Mouse (Mus musculus) hindbrain, embryonic 16.5 days (tissue): ENCODE measurements around the gene Odf2l. TPM values are rescaled to one million over a fixed set of nuclear protein-coding genes. Genes with fewer than 3 reads are reported as not detected.

Experiments
- ATAC-seq: fragments of 200-750 bp; cut with Nextera tagmentation; 2 replicates; pipeline ENCODE4 v1.8.0; 2017; ENCODE audit warnings: moderate TSS enrichment, moderate library complexity
- H3K27ac ChIP-seq: fragments of 300-500 bp; sonication (generic); 2 replicates; pipeline ENCODE4 v1.5.1; 2014; ENCODE audit warnings: low read depth, mild to moderate bottlenecking, control low read depth, low read length, moderate library complexity
- H3K27me3 ChIP-seq: fragments of 300-500 bp; sonication (generic); replicated peaks from 2 replicates; pipeline ENCODE4 v1.6.1; 2014; ENCODE audit warnings: low read length; ENCODE audit not compliant: control insufficient read depth, insufficient read depth
- H3K36me3 ChIP-seq: fragments of 300-500 bp; sonication (generic); 2 replicates; pipeline ENCODE4 v1.6.1; 2014; ENCODE audit warnings: mild to moderate bottlenecking, low read length, moderate library complexity, mixed read lengths; ENCODE audit not compliant: control insufficient read depth, insufficient read depth
- H3K4me1 ChIP-seq: fragments of 300-500 bp; sonication (generic); 2 replicates; pipeline ENCODE4 v1.6.1; 2014; ENCODE audit warnings: low read depth, low read length; ENCODE audit not compliant: control insufficient read depth, insufficient read depth
- H3K4me2 ChIP-seq: fragments of 300-500 bp; sonication (generic); 2 replicates; pipeline ENCODE4 v1.6.1; 2014; ENCODE audit warnings: mild to moderate bottlenecking, low read length, control low read depth, moderate library complexity
- H3K4me3 ChIP-seq: fragments of 300-500 bp; sonication (generic); 2 replicates; pipeline ENCODE4 v1.5.1; 2014; ENCODE audit warnings: mild to moderate bottlenecking, low read length, control low read depth, moderate library complexity
- H3K9ac ChIP-seq: fragments of 300-500 bp; sonication (generic); 2 replicates; pipeline ENCODE4 v1.6.1; 2014; ENCODE audit warnings: low read depth, mild to moderate bottlenecking, control low read depth, low read length, moderate library complexity
- H3K9me3 ChIP-seq: fragments of 300-500 bp; sonication (generic); 2 replicates; pipeline ENCODE4 v1.6.1; 2014; ENCODE audit warnings: mild to moderate bottlenecking, low read length, moderate library complexity; ENCODE audit not compliant: control insufficient read depth
- WGBS: fragments of 180-500 bp; shearing (Covaris S2); extraction: QIAGEN DNeasy Blood & Tissue Kit; methylation state at CpG from one replicate; pipeline ENCODE4 v1.1.7; 2014; 5-methylcytosine and 5-hydroxymethylcytosine counted together
- polyA plus RNA-seq: library from polyadenylated mRNA; unstranded; fragments of >200 nt; fragmentation: Nextera tagmentation; extraction: Ambion mirVana; gene quantifications from 2 replicates; pipeline ENCODE4 v1.2.1, GENCODE M21; 2015

The Odf2l gene
- polyA plus RNA-seq: 10.5 TPM in 2 replicates

DNA sequence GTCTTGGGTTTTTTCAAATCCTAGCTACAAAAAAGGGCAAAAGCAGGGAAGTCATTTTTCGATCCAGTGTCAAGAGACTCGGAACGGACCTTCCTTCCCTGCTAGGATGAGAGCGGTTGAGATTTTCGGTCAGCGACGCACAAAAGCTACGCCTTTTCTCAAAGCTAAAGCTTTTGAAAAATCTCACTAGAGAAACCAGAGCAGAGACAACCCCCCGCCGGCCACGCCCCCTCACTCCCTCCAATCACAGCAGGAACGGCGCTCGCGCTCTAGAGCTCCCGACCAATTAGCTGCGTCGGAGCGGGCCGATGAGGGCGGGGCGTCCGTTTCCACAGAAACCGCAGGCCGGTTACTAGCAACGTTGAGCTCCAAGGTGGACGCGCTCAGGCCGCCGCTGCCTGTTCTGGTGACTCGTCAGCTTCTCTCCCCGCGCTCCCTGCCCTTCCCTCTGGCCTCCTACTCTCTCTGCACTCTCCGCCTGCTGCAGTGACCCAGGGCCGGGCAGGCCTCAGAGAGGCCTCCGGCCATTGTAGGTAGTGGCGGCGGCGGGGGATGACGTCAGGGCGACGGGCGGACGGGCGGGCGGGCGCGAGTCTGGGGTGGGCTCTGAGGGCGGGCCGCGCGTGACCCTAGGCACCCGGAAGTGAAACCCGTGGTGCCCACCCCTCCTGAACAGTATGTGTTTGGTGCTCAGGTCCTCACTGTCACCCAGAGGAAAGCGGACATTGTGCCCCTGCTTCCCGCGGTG lies at the start of gene Odf2l:
Odf2l (plus strand) TSS at position 335 of the 748 bp plus-strand sequence.
- Histone ChIP-seq H3K36me3 (no peaks in the 10 kb centered on the region), H3K4me1 (peaks cover 13% of the 10 kb centered on the region), H3K27me3 (no peaks in the 10 kb centered on the region), H3K27ac (peak within 1 kb of the TSS; percentile 99), H3K4me3 (peak within 1 kb of the TSS; percentile 86), H3K9me3 (no peaks in the 10 kb centered on the region), H3K4me2 (peak within 1 kb of the TSS; percentile 87), H3K9ac (peak within 1 kb of the TSS; percentile 96)
- peak; percentile 99 for ATAC-seq
- WGBS: 1% methylated on average over 55 of the region's 57 CpGs

DNA sequence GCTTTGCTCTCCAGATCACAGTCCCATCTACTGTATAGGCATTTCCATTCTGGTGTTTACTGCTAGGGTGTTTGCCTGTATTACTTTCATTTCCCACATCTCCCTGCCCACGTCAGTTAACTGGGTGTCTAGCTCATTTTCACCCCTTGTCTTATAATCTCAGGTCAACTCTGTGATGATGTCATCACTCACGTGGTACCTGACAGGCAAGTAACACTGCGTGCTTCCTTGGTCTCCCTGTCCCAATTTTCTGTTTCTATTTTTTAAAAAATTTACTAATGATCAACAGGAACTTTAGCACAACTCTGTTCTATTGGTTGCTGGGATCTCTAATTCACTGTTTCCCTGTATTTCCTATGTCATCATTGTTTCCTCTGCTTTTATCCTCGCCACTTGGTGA lies 49.4 kb upstream of the Odf2l start:
- Histone ChIP-seq H3K36me3 (no peaks in the 10 kb centered on the region), H3K4me1 (no peaks in the 10 kb centered on the region), H3K27ac (no peak overlapping the region), H3K9ac (no peak overlapping the region), H3K4me3 (no peak overlapping the region), H3K27me3 (no peaks in the 10 kb centered on the region), H3K9me3 (no peaks in the 10 kb centered on the region), H3K4me2 (no peak overlapping the region)
- no peak for ATAC-seq
- 86% methylated on average over 4 of the region's 4 CpGs for WGBS

- Histone ChIP-seq H3K27ac (no peak overlapping the region), H3K4me1 (no peaks in the 10 kb centered on the region), H3K27me3 (no peaks in the 10 kb centered on the region), H3K9ac (no peak overlapping the region), H3K4me3 (no peak overlapping the region), H3K4me2 (no peak overlapping the region), H3K9me3 (no peaks in the 10 kb centered on the region), H3K36me3 (no peaks in the 10 kb centered on the region)
- WGBS: 91% methylated on average over 3 of the region's 3 CpGs
- ATAC-seq: no peak
These were observed 46.0 kb upstream of the Odf2l start for GRCm38 (mm10) chr3:145072339-145072738.

GRCm38 (mm10) chr3:145078405-145078804 lies 40.0 kb upstream of the Odf2l start:
- H3K9ac ChIP-seq: no peak overlapping the region
- no peaks in the 10 kb centered on the region for H3K4me1 ChIP-seq
- WGBS: 86% methylated on average over 6 of the region's 6 CpGs
- H3K4me2 ChIP-seq: no peak overlapping the region
- no peak for ATAC-seq
- no peaks in the 10 kb centered on the region for H3K9me3 ChIP-seq
- no peak overlapping the region for H3K27ac ChIP-seq
- H3K36me3 ChIP-seq: no peaks in the 10 kb centered on the region
- no peaks in the 10 kb centered on the region for H3K27me3 ChIP-seq
- no peak overlapping the region for H3K4me3 ChIP-seq

DNA sequence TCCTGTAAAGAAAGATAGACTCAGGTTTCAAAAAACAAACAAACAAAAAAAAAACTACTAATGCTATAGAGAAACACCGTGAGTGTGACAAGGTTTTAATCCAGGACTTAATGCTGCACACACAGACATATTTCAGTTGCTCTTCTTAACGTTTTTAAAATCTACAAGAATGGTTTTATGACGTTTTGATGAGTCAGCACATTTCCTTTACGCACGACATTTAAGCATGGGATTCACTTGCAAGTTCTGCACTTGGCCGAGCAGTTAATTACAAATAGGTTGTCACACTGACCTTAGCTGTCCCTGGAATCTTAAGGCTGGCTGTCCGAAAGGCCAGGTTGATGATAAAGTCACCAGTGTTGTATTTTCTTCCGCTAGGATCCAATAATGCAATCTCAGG lies 37.5 kb upstream of the Odf2l start:
- no peak for ATAC-seq

GRCm38 (mm10) chr3:145083081-145083480 lies 35.3 kb upstream of the Odf2l start:
- Histone ChIP-seq H3K27me3 (no peaks in the 10 kb centered on the region), H3K4me2 (no peak overlapping the region), H3K4me1 (no peaks in the 10 kb centered on the region), H3K9me3 (no peaks in the 10 kb centered on the region), H3K4me3 (no peak overlapping the region), H3K27ac (no peak overlapping the region), H3K9ac (no peak overlapping the region), H3K36me3 (no peaks in the 10 kb centered on the region)
- no peak for ATAC-seq
- 87% methylated on average over 1 of the region's 1 CpGs for WGBS

More for the DNA sequence above, 37.5 kb upstream of the Odf2l start:
- Histone ChIP-seq H3K4me2 (no peak overlapping the region), H3K9ac (no peak overlapping the region), H3K36me3 (no peaks in the 10 kb centered on the region), H3K27ac (no peak overlapping the region), H3K27me3 (no peaks in the 10 kb centered on the region), H3K9me3 (no peaks in the 10 kb centered on the region), H3K4me1 (no peaks in the 10 kb centered on the region), H3K4me3 (no peak overlapping the region)
- WGBS: 78% methylated on average over 8 of the region's 8 CpGs

- H3K4me1 ChIP-seq: no peaks in the 10 kb centered on the region
- no peaks in the 10 kb centered on the region for H3K36me3 ChIP-seq
- H3K4me2 ChIP-seq: no peak overlapping the region
- ATAC-seq: no peak
- no peak overlapping the region for H3K9ac ChIP-seq
- H3K27ac ChIP-seq: no peak overlapping the region
- WGBS: 95% methylated on average over 14 of the region's 14 CpGs
- no peak overlapping the region for H3K4me3 ChIP-seq
- no peaks in the 10 kb centered on the region for H3K27me3 ChIP-seq
- H3K9me3 ChIP-seq: no peaks in the 10 kb centered on the region
These were observed 32.2 kb upstream of the Odf2l start for GRCm38 (mm10) chr3:145086180-145086579.

- Histone ChIP-seq H3K4me2 (no peak overlapping the region), H3K4me1 (no peaks in the 10 kb centered on the region), H3K9me3 (no peaks in the 10 kb centered on the region), H3K36me3 (no peaks in the 10 kb centered on the region), H3K27ac (no peak overlapping the region), H3K4me3 (no peak overlapping the region), H3K9ac (no peak overlapping the region), H3K27me3 (no peaks in the 10 kb centered on the region)
- WGBS: 74% methylated on average over 8 of the region's 8 CpGs
- no peak for ATAC-seq
These were observed 30.4 kb upstream of the Odf2l start for GRCm38 (mm10) chr3:145087857-145088598.

DNA sequence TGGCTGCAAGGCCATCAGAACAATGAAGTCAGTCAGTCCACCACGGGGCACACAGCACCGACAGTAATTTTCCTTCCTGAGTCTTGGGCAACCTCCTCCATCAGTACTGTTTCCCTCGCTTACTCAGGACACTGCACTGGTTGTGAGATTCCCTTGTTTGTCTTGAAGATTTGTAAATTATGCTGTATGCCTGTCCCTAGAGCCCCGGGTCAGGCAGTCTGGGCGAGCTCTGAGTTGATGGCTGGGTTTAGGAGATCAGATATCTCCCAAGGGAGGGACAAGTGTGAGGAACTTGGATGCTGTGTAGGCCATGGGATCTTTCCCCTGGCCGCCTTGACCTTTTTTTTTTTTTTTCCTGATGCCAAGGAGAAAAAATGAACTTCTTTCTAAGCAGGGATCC lies 19.1 kb upstream of the Odf2l start, which contains the start of gene Clca2:
Clca2 (minus strand) TSS at position 153 of the 400 bp plus-strand sequence.
- H3K9ac ChIP-seq: no peak within 1 kb of the TSS
- no peaks in the 10 kb centered on the region for H3K36me3 ChIP-seq
- no peak within 1 kb of the TSS for H3K27ac ChIP-seq
- no peaks in the 10 kb centered on the region for H3K9me3 ChIP-seq
- no peaks in the 10 kb centered on the region for H3K27me3 ChIP-seq
- H3K4me2 ChIP-seq: no peak within 1 kb of the TSS
- 83% methylated on average over 6 of the region's 6 CpGs for WGBS
- no peak for ATAC-seq
- no peaks in the 10 kb centered on the region for H3K4me1 ChIP-seq
- no peak within 1 kb of the TSS for H3K4me3 ChIP-seq
